ENCODE assay signal across 7 mouse cellular contexts in the genomic region with DNA sequence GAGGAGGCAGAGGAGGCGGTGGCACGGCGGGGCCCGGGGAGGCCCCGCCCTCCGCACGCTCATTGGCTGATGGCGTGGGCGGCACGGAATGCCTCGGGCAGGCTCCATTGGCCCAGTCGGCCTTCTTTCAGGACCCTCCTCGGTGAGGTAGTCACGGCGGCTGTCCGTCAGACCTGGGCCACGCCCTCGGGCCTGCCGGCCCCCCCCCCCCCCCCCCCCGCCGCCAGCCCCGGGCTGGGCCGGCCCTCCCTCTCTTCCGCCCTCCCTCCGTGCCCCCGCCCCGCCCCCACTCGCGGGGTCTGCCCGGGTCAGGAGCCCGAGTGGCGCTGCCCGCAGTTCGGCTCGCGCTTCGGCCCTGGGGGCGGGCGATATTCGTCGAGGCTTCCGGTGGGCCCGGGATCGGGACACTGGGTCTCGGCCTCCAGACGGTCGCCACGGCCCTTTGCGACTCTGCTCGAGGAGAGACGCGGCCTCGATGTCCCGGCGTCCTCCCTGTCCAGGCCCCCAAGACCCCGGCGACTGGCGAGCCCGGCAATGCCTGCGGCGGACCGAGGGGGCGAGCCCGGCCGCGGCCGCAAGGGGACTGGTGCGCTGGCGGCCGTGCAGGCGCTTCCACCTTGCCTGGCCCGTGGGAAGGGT. TPM values are rescaled to one million over a fixed set of nuclear protein-coding genes. Genes with fewer than 3 reads are reported as not detected.
DNase-seq lines count a peak whose midpoint lies in the region; ATAC-seq and TF ChIP-seq lines count a peak whose summit lies in the region.
"Not testable (repeated sequence)": the region's sequence is repeated elsewhere in the genome, so short reads cannot be mapped to it uniquely, and the experiment has no call there.

Gene Zmym5, minus strand, starts transcription at position 16 of the 639 bp plus-strand sequence.

- peak; percentile 90 for DNase-seq in adrenal gland, postnatal 25 days
- peak; percentile 90 to 92 for DNase-seq in heart, adult 18-20 months
- DNase-seq in kidney, adult 2 months: peak; percentile 97
- peak; percentile 85 for DNase-seq in midbrain, embryonic 14.5 days
- peak; percentile 81 for DNase-seq in spleen, adult 12 weeks (ENCODE audit: low spot score)

- peak within 1 kb of the TSS; percentile 84 for H3K9ac ChIP-seq in embryonic facial prominence, embryonic 12.5 days
- H3K9ac ChIP-seq in limb, embryonic 12.5 days (replicated peaks): peak within 1 kb of the TSS; percentile 84
- peak within 1 kb of the TSS; percentile 72 for H3K9ac ChIP-seq in midbrain, embryonic 14.5 days (replicated peaks; ENCODE audit: low read length)

- not testable (repeated sequence) for H3K9me3 ChIP-seq in embryonic facial prominence, embryonic 12.5 days; limb, embryonic 12.5 days; midbrain, embryonic 14.5 days (ENCODE audit: control insufficient read depth, low read length)

- not testable (repeated sequence) for H3K36me3 ChIP-seq in embryonic facial prominence, embryonic 12.5 days; kidney, adult 2 months (ENCODE audit: control insufficient read depth, insufficient read depth, low read length); limb, embryonic 12.5 days; midbrain, embryonic 14.5 days (ENCODE audit: control insufficient read depth, insufficient read depth, low read length)

- TF ChIP-seq CTCF in kidney, adult 2 months (conservative IDR thresholded peaks at IDR 0.05; ENCODE audit: insufficient read depth, insufficient read length, low read depth, low read length): not testable (repeated sequence)

- WGBS in embryonic facial prominence, embryonic 12.5 days: under 1% methylated on average over 35 of the region's 72 CpGs
- WGBS in kidney, adult 2 months: 0% methylated on average over 32 of the region's 72 CpGs
- under 1% methylated on average over 33 of the region's 72 CpGs for WGBS in limb, embryonic 12.5 days
- WGBS in midbrain, embryonic 14.5 days: under 1% methylated on average over 40 of the region's 72 CpGs

- peak within 1 kb of the TSS; percentile 96 for H3K27ac ChIP-seq in embryonic facial prominence, embryonic 12.5 days
- peak within 1 kb of the TSS; percentile 98 for H3K27ac ChIP-seq in kidney, adult 2 months (ENCODE audit: insufficient read depth, low read depth, low read length)
- peak within 1 kb of the TSS; percentile 97 for H3K27ac ChIP-seq in limb, embryonic 12.5 days
- H3K27ac ChIP-seq in midbrain, embryonic 14.5 days (replicated peaks; ENCODE audit: low read depth, low read length): peak within 1 kb of the TSS; percentile 95

- H3K4me3 ChIP-seq in embryonic facial prominence, embryonic 12.5 days: peak within 1 kb of the TSS; percentile 69
- H3K4me3 ChIP-seq in kidney, adult 2 months (ENCODE audit: insufficient read depth, low read depth, low read length): peak within 1 kb of the TSS; percentile 68
- H3K4me3 ChIP-seq in limb, embryonic 12.5 days (replicated peaks): peak within 1 kb of the TSS; percentile 76
- H3K4me3 ChIP-seq in midbrain, embryonic 14.5 days (replicated peaks; ENCODE audit: low read depth, low read length): peak within 1 kb of the TSS; percentile 63

- TF ChIP-seq POLR2A in kidney, adult 2 months (IDR thresholded peaks at IDR 0.05; ENCODE audit: low read depth, low read length): not testable (repeated sequence)

- H3K4me2 ChIP-seq in embryonic facial prominence, embryonic 12.5 days (replicated peaks): peak within 1 kb of the TSS; percentile 68
- H3K4me2 ChIP-seq in limb, embryonic 12.5 days: peak within 1 kb of the TSS; percentile 65
- peak within 1 kb of the TSS; percentile 59 for H3K4me2 ChIP-seq in midbrain, embryonic 14.5 days (ENCODE audit: low read length)

- H3K27me3 ChIP-seq in embryonic facial prominence, embryonic 12.5 days; kidney, adult 2 months (replicated peaks; ENCODE audit: control insufficient read depth, insufficient read depth, low read length); limb, embryonic 12.5 days; midbrain, embryonic 14.5 days (ENCODE audit: control insufficient read depth, insufficient read depth, low read length): not testable (repeated sequence)

- H3K4me1 ChIP-seq in embryonic facial prominence, embryonic 12.5 days: peaks cover 14% of the 10 kb centered on the region; the same call in 1 of the 2 replicates
- H3K4me1 ChIP-seq in kidney, adult 2 months (ENCODE audit: control insufficient read depth, insufficient read depth, low read length): not testable (repeated sequence)
- peaks cover 15% of the 10 kb centered on the region; the same call in 1 of the 2 replicates for H3K4me1 ChIP-seq in limb, embryonic 12.5 days (replicated peaks)
- peaks cover 20% of the 10 kb centered on the region for H3K4me1 ChIP-seq in midbrain, embryonic 14.5 days (ENCODE audit: control insufficient read depth, insufficient read depth, low read length)

- ATAC-seq in embryonic facial prominence, embryonic 12.5 days (ENCODE audit: insufficient number of reproducible peaks, insufficient read depth, low FRiP score, low TSS enrichment): peak; percentile 97
- ATAC-seq in limb, embryonic 12.5 days (ENCODE audit: insufficient number of reproducible peaks, insufficient read depth, low FRiP score, low TSS enrichment, low read depth): peak; percentile 97
- ATAC-seq in midbrain, embryonic 14.5 days (ENCODE audit: low FRiP score, low TSS enrichment): peak; percentile 98

RNA-seq across cellular contexts. Expression of gene Zmym5, which starts in this region (rescaled TPM):
- total RNA-seq in adrenal gland, postnatal 25 days (2021): 33.7 and 39.0 TPM in 2 replicates
- polyA plus RNA-seq in embryonic facial prominence, embryonic 12.5 days (2016; fragmentation: Nextera tagmentation; extraction: Ambion mirVana): 30.8 and 33.3 TPM in 2 replicates
- total RNA-seq in heart, adult 18-20 months (2021): 10 to 100 TPM; 19.0 to 21.6 TPM
- polyA plus RNA-seq in kidney, adult 2 months (2012; rRNA removed): 7.1 and 8.4 TPM in 2 replicates
- 33.8 and 34.5 TPM in 2 replicates for polyA plus RNA-seq in limb, embryonic 12.5 days (2016; fragmentation: Nextera tagmentation; extraction: Ambion mirVana)
- 31.5 and 34.7 TPM in 2 replicates for polyA plus RNA-seq in midbrain, embryonic 14.5 days (2014; fragmentation: Nextera tagmentation; extraction: Ambion mirVana)

Comparison
In these comparisons a context has a peak if more than half of its experiments do, and no peak if none do; other contexts are left out.
1. Peak in every context shown above with its lines: DNase-seq, ATAC-seq, H3K4me3 ChIP-seq and H3K27ac ChIP-seq.